Mouse (Mus musculus): ENCODE measurements around the gene Itgb7.

DNA sequence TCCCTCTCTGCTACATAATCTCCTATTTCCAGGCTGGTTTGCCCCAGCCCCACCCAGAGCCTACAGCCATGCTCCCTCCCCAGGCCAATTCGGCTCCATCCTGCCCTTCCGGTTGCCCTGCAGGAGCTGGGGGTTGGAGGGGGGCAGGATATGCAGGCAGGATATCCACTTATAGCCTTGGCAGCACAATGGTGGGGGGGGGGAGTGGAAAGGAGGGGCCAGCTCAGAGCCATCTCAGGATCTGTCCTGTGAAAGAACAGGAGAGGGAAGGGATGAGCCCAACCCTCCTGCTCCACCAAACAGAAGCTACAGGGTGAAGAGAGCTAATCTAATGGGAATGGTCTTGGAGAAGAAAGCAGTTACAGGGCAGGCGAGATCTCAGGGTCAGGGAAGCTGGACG is 8.9 kb upstream of the Itgb7 start:
- peak; percentile 20; the same call in 1 of the 2 replicates for TF ChIP-seq POLR2A (IDR thresholded peaks at IDR 0.05; ENCODE audit: borderline replicate concordance, extremely low read depth, low read depth, low read length)
- TF ChIP-seq CTCF (IDR thresholded peaks at IDR 0.05; ENCODE audit: insufficient read depth, low read length) = no peak
